Mouse (Mus musculus) hematopoietic stem cell, adult 5-6 weeks (primary cell): ENCODE data around the gene Zfp507. TPM values are rescaled to one million over a fixed set of nuclear protein-coding genes. Genes with fewer than 3 reads are reported as not detected.
A peak's percentile ranks its signal among the peaks of the same experiment; 100 is the strongest.

ENCODE experiments used
- ATAC-seq, 2 experiments: fragments of 125-278 bp in 1 of 2; replicated peaks in 1 of 2; 2 replicates each; pipeline ENCODE4 v1.8.0; 2016 to 2017; ENCODE audit warnings: inconsistent platforms in 2 of 2, mild to moderate bottlenecking in 2 of 2, moderate number of reproducible peaks in 2 of 2, low read depth in 1 of 2, moderate TSS enrichment in 1 of 2; ENCODE audit not compliant: low FRiP score in 2 of 2, poor library complexity in 2 of 2, severe bottlenecking in 2 of 2, insufficient read depth in 1 of 2, low TSS enrichment in 1 of 2
- total RNA-seq: library from RNA; stranded (forward); fragments of 172-1452, 232-1000 nt; gene quantifications from 2 replicates; pipeline ENCODE4 v1.2.3, GENCODE M21; 2017

Zfp507 gene
- total RNA-seq, result 24.5 and 31.0 TPM in 2 replicates

DNA sequence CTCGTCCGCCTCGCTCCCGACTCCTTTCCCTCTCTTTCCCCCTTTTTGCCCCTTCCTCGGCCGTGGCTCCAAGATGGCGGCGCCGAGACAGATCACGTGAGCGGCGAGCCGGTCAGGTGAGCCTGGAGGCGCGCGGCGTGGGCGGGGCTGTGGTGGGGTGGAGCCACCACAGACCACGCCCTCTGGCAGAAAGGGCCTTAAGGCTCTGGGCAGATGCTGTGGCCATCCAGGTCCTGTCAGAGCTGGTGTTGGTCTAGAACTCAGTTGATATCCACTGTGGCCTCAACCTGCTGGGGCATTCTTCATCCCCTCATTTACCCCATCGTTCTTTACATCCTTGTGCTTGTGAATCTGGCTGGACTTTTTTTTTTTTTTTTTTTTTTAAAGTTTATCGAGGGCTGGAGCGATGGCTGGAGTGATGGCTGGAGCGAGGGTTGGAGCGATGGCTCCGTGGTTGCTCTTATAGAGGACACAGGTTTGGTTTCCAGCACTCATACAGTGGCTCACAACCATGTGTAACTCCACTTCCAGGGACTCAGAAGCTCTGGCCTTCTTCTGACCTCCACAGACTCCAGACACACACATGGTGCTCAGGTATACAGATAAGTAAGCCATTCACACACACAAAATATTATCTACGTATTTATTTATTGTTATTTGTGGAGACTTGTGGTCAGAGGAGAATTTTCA, at the start of gene Zfp507:
Gene Zfp507 (minus strand): TSS at position 98 of the 690 bp plus-strand sequence.
- ATAC-seq, result peak; percentile 81 to 82

DNA sequence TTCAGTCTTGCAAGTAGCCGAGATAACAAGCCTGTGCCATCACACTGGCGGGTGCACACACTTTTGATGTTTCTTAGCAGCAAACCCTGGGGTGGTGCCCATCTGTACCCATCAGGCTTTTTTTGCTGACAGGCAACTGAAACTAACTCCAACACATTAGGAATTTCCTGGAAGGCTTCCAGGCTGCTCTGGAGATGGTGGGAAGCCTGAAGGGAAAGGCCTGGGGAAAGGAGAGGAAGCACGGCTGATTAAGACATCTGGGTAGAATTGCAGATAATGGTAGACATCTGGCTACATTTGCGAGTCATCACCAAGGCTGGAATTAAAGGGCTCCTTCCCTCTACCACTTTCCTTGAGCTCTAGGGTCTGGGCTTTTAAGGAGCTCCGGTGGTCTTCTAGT, 47.6 kb upstream of the Zfp507 start:
- ATAC-seq, result no peak

DNA sequence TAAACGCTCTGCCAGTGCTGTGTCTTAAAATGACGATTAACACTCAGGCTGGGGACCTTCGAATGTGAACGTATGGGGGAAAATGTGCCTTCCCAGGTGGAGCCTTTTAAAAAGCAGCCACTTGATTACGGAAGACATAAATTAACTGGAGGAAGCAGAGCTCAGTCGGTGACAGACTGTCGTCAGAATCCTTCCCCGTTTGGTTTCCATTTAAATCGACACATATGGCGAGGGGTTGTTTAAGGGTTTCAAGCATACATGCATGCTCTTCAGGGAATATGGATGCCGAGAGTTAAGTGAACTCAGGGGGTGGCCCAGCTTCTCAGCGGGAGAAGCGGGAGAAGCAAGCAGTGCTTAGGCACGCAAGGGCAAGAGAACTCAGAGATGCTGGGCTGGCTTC, 45.7 kb upstream of the Zfp507 start:
- ATAC-seq, result no peak

DNA sequence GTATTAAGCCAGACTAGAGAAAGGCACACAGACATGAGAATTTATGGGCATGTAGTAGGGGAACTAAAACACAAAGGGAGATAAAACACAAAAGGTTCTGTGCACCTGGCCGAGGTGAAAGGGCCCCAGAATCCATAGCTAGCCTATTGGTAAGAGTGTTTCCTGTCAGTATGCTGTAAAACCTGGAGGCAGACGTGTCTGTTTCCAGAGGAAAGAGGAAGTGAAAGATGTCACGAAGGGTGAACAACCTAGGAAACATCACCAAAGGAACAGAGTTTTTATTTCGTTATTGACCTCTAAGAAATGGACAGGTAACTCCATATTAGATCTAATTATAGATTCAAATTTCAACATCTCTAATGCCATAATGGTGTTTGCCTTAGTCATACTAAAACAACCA, 37.7 kb upstream of the Zfp507 start:
- ATAC-seq, result peak in 1 of 2 experiments; percentile 26; a peak in 1 of 4 replicates

DNA sequence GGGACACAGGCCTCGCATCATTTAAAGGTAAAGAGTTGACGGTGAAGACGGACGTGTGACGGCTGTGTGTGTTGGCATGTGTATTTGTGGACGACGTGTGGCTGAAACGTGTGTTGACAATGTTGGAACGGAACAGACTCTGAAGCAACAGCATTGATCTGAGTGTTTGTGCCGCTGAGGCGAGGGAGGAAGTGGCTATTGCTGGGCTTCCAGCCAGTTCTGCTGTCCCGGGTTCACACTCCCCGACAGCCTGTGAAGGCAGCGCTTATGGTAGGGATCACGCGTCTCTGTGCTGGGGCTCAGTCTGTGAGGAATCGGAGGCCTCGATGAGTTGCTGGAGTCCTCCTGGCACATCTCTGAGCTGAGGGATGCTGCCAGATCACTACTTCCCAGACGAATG, 34.0 kb upstream of the Zfp507 start:
- peak; percentile 75 to 80 for ATAC-seq

DNA sequence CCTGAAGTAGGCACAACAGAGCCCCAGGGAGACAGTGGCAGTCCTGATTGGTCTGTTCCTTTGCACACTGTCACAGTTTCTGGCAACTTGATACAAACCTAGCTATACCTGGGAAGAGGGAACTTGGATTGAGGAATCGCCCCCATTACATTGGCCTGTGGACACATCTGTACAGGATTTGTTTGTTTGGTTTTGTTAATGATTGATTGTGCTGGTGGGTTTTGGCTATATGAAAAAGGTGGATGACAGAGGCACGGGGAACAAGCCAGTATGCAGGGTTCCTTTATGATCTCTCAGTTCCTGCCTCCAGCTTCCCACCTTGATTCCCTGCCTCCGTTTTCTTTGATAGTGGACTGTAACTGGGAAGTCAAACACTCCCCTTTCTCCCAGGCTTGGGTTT, 33.6 kb upstream of the Zfp507 start:
- no peak for ATAC-seq

DNA sequence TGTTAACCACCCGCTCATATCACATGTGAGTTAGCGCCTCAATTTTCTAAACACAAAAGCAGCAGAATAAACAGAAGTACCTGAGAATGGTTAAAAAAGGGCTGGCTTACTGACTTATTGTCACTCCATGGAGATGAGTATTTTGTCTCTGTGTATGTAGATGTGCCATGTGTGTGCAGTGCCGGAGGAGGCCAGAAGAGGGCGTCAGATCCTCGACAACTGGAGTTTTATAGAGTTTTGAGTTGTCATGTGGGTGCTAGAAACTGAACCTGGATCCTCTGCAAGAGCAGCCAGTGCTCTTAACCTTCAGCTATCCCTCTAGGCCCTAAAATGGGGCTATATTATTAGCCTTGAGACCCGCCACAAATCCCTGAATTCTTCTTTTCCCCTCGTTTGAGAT, 27.3 kb upstream of the Zfp507 start:
- no peak for ATAC-seq

DNA sequence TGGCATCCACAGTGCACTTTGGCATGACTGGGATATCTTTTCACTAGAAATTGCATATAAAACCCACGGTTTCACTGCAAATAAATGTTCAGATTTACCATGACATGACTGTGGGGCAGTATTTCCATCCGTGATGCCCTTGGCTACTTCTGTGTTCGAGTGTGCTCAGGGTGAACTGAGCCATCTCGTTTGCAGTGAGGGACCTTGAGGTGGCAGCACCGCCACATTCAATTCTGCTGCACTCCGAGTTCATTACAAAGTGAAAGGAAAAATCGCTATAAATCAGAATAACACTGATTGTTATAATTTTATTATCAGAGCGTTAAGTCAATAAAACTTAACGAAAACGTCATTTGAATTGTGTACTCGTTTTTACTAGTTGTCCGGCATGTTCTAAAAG, 21.1 kb upstream of the Zfp507 start:
- ATAC-seq, result no peak

DNA sequence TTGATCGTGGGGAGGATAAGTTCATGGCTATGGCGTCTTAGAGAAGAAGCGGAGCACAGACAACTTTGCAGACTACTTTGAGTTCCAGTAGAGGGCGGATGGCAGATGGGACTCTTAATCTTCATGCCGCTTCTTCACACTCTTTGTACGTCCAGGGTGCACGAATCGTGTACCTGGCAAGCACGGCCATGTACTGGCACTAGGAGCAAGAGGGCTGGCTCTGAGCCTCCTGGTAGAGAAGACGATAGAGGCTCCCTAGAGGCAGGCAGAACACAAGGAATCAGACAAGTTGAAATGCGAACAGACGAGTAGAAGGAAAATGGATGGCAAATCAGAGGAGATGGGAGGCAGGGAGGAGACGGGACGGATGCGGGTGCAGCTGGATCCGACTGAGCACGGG, 19.5 kb upstream of the Zfp507 start:
- ATAC-seq, result no peak

DNA sequence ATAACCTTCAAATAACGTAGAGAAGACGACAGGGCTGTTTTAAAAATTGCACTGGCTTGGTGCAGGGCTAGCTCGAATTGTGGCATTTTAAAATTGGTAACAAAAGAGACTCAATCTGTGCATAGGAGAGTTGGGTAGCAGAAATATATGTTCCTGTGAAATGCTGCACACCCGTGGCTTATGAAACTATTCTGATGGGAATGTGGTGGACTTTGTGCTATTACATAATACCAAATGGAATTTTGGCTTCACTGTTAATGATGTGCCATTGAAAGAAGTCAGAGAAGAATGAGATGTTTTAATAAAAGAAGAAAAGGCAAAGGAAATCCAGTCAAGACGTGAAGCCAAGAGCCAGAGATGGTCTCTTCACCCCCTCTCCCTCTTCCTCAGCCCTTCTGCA, 18.6 kb upstream of the Zfp507 start:
- no peak for ATAC-seq

DNA sequence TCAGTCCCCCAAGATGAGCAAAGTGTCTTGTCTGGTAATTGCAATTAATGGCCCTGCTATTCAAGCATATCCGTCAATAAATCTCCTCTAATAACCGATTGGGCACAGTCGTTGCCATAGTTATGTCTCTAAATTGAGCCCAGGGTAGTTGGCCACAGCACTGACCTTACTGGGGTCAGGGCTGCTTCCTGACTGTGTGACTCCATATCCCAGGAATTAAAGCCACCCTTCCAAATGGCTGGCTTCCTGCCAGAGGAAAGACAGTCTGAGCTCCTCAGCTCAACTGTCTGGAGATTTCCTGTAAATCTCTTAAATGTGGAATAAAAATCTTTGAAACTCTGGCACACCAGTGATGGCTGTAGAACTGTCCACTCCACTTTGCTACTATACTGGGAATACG, 16.7 kb upstream of the Zfp507 start:
- ATAC-seq, result no peak

DNA sequence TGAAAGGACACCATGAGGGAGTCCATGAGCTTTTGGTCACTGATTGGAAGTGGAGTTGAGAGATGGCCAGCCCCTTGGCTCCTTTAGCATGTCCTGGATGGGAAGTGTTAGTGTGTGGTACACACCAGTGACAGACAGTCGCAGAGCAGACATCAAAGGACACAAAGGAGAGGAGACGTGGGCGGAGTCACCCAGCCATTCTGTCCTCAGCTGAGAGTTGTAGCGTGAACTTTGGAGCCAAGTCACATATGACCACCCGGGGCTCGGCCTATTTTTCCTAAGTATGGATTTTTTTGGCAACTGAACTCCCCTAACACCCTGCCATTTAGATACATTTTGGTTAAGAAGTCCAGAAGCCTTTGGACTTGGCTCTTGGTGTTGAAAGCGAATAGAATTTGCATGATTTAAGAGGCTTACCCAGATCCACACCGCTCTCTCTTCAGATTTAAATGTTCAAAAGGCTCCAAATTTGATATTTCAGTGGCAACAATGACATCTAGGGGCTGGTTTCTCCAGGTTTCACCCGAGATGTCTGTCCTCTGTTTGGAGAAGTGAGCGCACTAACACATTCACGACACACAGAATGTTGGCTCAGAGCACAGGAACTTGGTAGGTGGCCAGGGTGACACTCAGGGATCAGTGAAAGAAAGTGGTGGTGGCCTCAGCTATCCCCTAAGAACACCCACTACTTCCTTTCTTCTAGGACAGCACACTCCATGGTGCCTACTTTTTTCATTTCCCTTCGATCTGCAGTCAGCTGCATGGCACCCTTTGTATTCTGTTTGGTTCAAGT, 12.2 kb upstream of the Zfp507 start:
- ATAC-seq, result 0 out of 4 replicates have a peak, but pooled peaks of 1 of the 2 experiments have one; percentile 19

DNA sequence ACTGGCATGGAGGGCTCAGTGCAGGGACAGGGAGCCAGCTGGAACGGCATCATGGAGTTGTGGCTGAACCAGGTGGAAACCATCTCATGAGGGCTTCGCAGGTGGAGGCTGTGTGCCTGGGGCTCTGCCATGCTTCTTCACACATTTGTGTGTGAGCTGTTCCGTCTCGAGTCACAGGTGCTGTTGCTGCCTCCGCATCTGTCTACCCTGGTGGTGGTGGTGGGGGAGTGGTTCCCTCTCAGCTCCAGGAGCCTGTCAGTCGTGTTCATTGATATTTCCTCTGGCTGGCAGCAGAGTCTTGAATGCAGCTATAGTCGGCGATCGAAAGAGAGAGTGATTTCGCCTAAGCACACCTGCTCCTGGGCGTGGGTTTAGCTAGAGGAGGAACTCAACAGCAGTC, 10.5 kb upstream of the Zfp507 start:
- ATAC-seq, result no peak

DNA sequence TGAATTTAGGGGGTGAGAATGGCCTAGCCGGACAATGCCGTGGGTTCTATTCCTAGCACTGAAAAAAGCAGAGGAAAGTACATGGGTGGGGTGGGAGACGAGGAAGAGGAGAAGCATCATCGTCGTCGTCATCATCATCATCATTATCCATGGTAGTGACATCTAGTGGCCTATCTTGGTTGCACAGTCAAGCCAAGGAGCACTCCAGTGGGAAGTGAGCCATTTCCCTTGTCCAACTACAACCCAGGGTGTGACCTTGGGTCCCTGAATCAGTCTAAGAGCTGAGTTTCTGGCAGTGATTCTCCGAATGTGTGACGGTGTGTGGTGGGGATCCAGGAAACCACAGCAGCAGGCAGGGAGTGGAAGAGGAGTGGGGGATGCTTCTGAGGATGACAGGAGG, 7.9 kb upstream of the Zfp507 start:
- ATAC-seq, result peak in 1 of 2 experiments; percentile 61; a peak in 2 of 4 replicates

DNA sequence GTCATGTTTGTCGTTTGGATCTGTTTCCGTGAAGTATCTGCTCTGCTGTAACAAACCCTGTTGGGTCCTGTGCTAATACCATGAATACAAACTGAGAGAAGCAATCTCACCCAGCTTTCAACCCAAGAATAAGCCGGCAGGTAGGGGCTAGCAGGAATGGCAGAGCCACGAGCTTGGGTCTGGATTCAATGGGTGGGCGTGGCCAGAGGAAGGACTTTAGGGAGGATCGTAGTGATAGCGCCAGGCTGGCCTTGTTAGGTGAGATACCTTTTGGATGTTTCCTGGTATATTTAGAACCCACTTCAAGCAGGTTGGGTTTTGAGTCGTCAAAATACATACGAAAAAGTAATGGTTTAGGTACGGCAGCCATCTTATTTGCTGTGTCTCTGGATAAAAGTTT, 1.4 kb upstream of the Zfp507 start:
- no peak for ATAC-seq

DNA sequence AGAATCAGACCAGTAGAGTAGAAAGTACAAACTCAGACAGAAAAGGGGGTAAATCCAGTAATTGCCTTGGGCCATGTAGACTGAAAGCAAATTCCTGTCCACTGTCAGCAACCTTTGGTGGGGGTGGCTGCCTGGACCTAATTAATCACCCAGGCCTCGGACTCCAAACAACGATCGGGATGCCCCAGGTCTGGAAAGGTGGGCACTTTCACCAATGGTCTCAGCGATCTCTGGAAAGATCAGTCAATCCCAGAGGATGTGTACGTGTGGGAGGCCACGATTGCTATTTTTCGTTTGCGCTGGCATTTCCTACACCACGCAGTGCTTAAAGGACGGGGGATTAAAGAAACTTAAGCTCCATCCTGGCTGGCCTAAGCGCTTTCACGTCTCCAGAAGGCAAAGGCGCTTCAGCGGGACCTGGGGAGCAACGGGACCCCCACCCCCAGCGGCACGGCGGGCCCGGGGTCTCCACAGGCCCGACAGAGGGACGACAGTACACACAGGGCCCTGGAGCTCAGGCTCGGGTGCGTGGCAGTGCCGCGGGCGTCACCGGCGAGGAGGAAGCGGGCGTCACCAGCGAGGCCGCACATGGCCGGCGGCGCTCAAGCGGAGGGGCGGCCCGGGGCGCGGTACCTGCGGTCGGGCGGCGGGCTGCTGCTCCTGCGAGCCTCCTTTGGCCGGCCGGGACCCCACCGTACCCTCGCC, 450 bp downstream of the Zfp507 start:
- peak; percentile 57 to 74; a peak in 2 of 4 replicates for ATAC-seq

DNA sequence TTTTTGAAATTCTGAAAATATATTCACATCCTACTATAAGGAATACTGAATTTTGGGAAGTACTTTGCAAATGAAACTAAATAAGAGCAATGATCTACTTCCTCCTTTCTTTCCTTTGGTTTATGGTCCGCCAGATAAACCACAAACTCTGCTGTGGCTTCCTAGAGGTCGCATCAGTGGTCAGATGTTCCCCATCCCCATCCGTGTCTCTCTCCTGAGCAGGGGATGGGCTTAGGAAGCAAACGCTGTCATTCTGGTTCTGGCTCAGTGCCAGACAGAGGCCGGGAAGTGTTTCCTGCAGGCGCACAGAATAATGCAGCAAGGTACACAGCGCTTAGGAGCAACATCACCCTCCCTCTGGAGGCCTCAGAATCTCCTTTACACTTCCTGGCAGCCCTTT, 6.7 kb downstream of the Zfp507 start:
- peak; percentile 72 to 80 for ATAC-seq

DNA sequence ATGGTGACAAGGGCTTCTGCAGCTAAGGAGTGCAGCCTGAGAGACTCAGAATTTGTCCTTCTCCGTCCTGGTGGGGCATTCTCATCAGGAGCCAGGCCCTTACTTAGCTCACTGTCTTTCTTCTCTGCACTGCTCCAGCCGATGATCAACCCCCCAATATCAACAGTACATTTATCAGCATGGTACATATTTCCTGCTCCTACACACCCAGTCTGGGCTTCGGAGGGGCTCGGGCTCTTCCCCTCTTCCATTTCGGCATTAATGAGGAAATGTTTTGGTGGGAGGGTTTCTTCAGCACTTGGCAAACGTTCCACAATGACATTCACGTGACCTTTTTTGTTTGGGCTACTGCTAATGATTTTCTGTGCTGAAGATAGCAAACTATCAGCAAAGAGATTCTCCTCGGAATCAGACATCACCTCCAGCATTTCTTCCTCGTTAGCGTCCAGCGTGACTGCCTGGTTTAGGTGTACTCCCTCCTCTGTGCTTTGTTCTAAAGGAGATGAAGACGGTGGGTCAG, 8.6 kb downstream of the Zfp507 start:
- ATAC-seq, result no peak
